Comparison of ENCODE assay signal across 15 mouse cellular contexts in genomic region chr4:84015139-84015538, GRCm38 (mm10).
"Had no signal": no experiment of that assay in that cellular context is flagged by ENCODE, and none has a peak within 500 bp of the region (broad histone marks: within the 10 kb centered on the region; RNA-seq: fewer than 3 reads in every experiment).

No protein-coding gene starts in this region.

- H3K4me1 ChIP-seq: liver, embryonic 12.5 days; midbrain, embryonic 15.5 days had no signal

- H3K27ac ChIP-seq: layer of hippocampus, adult 2 months; liver, embryonic 12.5 days; midbrain, embryonic 10.5 days; midbrain, embryonic 15.5 days; neural tube, embryonic 13.5 days had no signal

- DNase-seq: kidney, postnatal 10 days; kidney, postnatal 4 days; left cerebral cortex, postnatal 4 days; retina, postnatal 1 day; right cerebral cortex, postnatal 4 days; spleen, adult 18-20 months; thymus, adult 2 months; thymus, postnatal 25 days had no signal

- H3K4me2 ChIP-seq: liver, embryonic 12.5 days; lung, embryonic 14.5 days; midbrain, embryonic 15.5 days; neural tube, embryonic 13.5 days; stomach, embryonic 15.5 days had no signal

- H3K9me3 ChIP-seq: liver, embryonic 12.5 days; midbrain, embryonic 10.5 days; midbrain, embryonic 15.5 days; neural tube, embryonic 13.5 days; stomach, embryonic 15.5 days had no signal

- H3K4me3 ChIP-seq: layer of hippocampus, adult 2 months; liver, embryonic 12.5 days; midbrain, embryonic 10.5 days; midbrain, embryonic 15.5 days; neural tube, embryonic 13.5 days; stomach, embryonic 15.5 days had no signal

- H3K36me3 ChIP-seq: liver, embryonic 12.5 days; midbrain, embryonic 10.5 days; midbrain, embryonic 15.5 days; neural tube, embryonic 13.5 days; stomach, embryonic 15.5 days had no signal

- ATAC-seq: liver, embryonic 12.5 days; midbrain, embryonic 15.5 days had no signal

- H3K27me3 ChIP-seq: liver, embryonic 12.5 days; midbrain, embryonic 15.5 days; neural tube, embryonic 13.5 days; stomach, embryonic 15.5 days had no signal

- H3K9ac ChIP-seq: liver, embryonic 12.5 days; lung, embryonic 14.5 days; midbrain, embryonic 15.5 days; neural tube, embryonic 13.5 days; stomach, embryonic 15.5 days had no signal
